Mouse (Mus musculus) liver, embryonic 15.5 days (tissue): Measurements from ENCODE around the gene Insl5. TPM values are rescaled to one million over a fixed set of nuclear protein-coding genes. Genes with fewer than 3 reads are reported as not detected.

Experiments used
- ATAC-seq: fragments of 200-750 bp; cut with Nextera tagmentation; 2 replicates; pipeline ENCODE4 v1.8.0; 2017; ENCODE audit warnings: moderate number of reproducible peaks, mild to moderate bottlenecking, moderate library complexity; ENCODE audit not compliant: insufficient read depth
- H3K27ac ChIP-seq: fragments of 300-500 bp; sonication (generic); replicated peaks from 2 replicates; pipeline ENCODE4 v1.5.1; 2015; ENCODE audit warnings: mild to moderate bottlenecking, inconsistent platforms
- H3K27me3 ChIP-seq: fragments of 300-500 bp; sonication (generic); 2 replicates; pipeline ENCODE4 v1.6.1; 2015; ENCODE audit warnings: mild to moderate bottlenecking, inconsistent platforms
- H3K36me3 ChIP-seq: fragments of 300-500 bp; sonication (generic); replicated peaks from 2 replicates; pipeline ENCODE4 v1.6.1; 2015; ENCODE audit warnings: moderate library complexity, mild to moderate bottlenecking, inconsistent platforms
- H3K4me1 ChIP-seq: fragments of 300-500 bp; sonication (generic); replicated peaks from 2 replicates; pipeline ENCODE4 v1.6.1; 2015; ENCODE audit warnings: inconsistent platforms
- H3K4me2 ChIP-seq: fragments of 300-500 bp; sonication (generic); 2 replicates; pipeline ENCODE4 v1.6.1; 2015; ENCODE audit warnings: moderate library complexity, mild to moderate bottlenecking, inconsistent platforms
- H3K4me3 ChIP-seq: fragments of 300-500 bp; sonication (generic); replicated peaks from 2 replicates; pipeline ENCODE4 v1.5.1; 2015; ENCODE audit warnings: mild to moderate bottlenecking, inconsistent platforms
- H3K9ac ChIP-seq: fragments of 300-500 bp; sonication (generic); 2 replicates; pipeline ENCODE4 v1.6.1; 2015; ENCODE audit warnings: moderate library complexity, mild to moderate bottlenecking, inconsistent platforms
- H3K9me3 ChIP-seq: fragments of 300-500 bp; sonication (generic); replicated peaks from 2 replicates; pipeline ENCODE4 v1.6.1; 2016; ENCODE audit warnings: inconsistent platforms
- WGBS: fragments of 180-500 bp; shearing (Covaris S2); methylation state at CpG from one replicate; pipeline ENCODE4 v1.1.7; 2015; ENCODE audit warnings: mixed read lengths; ENCODE audit not compliant: insufficient replicate concordance; 5-methylcytosine and 5-hydroxymethylcytosine counted together
- polyA plus RNA-seq: library from polyadenylated mRNA; unstranded; fragments of >200 nt; fragmentation: Nextera tagmentation; extraction: Ambion mirVana; gene quantifications from 2 replicates; pipeline ENCODE4 v1.2.1, GENCODE M21; 2015

The Insl5 gene
- polyA plus RNA-seq, 1 experiment from 2014 or later: not detected

GRCm38 (mm10) chr4:102989391-102989790 is 37.3 kb downstream of the Insl5 start:
- H3K9ac ChIP-seq: no peak overlapping the region
- no peaks in the 10 kb centered on the region for H3K9me3 ChIP-seq
- H3K27ac ChIP-seq: no peak overlapping the region
- no peak overlapping the region for H3K4me2 ChIP-seq
- H3K4me3 ChIP-seq: no peak overlapping the region
- H3K27me3 ChIP-seq: no peaks in the 10 kb centered on the region
- WGBS: 51% methylated on average over 5 of the region's 5 CpGs
- ATAC-seq: no peak
- no peaks in the 10 kb centered on the region for H3K36me3 ChIP-seq
- no peaks in the 10 kb centered on the region for H3K4me1 ChIP-seq

GRCm38 (mm10) chr4:102988526-102988925 is 38.1 kb downstream of the Insl5 start:
- Histone ChIP-seq H3K9ac (no peak overlapping the region), H3K4me3 (no peak overlapping the region), H3K9me3 (no peaks in the 10 kb centered on the region), H3K4me2 (no peak overlapping the region), H3K36me3 (no peaks in the 10 kb centered on the region), H3K27ac (no peak overlapping the region), H3K4me1 (no peaks in the 10 kb centered on the region), H3K27me3 (no peaks in the 10 kb centered on the region)
- no peak for ATAC-seq
- WGBS: 59% methylated on average over 6 of the region's 6 CpGs

- Histone ChIP-seq H3K4me1 (no peaks in the 10 kb centered on the region), H3K4me2 (no peak overlapping the region), H3K9ac (no peak overlapping the region), H3K4me3 (no peak overlapping the region), H3K36me3 (no peaks in the 10 kb centered on the region), H3K27ac (no peak overlapping the region), H3K27me3 (no peaks in the 10 kb centered on the region), H3K9me3 (no peaks in the 10 kb centered on the region)
- ATAC-seq: no peak
- 40% methylated on average over 2 of the region's 2 CpGs for WGBS
These were observed 38.9 kb downstream of the Insl5 start for GRCm38 (mm10) chr4:102987756-102988155.

- H3K4me3 ChIP-seq: no peak overlapping the region
- WGBS: 63% methylated on average over 4 of the region's 4 CpGs
- no peak for ATAC-seq
These were observed 39.3 kb downstream of the Insl5 start for GRCm38 (mm10) chr4:102987325-102987724.

GRCm38 (mm10) chr4:102986917-102987316 is 39.7 kb downstream of the Insl5 start:
- no peak overlapping the region for H3K4me2 ChIP-seq
- WGBS: 0% methylated on average over 2 of the region's 2 CpGs
- H3K27ac ChIP-seq: no peak overlapping the region
- H3K9ac ChIP-seq: no peak overlapping the region
- no peaks in the 10 kb centered on the region for H3K27me3 ChIP-seq
- no peaks in the 10 kb centered on the region for H3K4me1 ChIP-seq
- no peaks in the 10 kb centered on the region for H3K9me3 ChIP-seq
- no peak for ATAC-seq
- no peak overlapping the region for H3K4me3 ChIP-seq
- no peaks in the 10 kb centered on the region for H3K36me3 ChIP-seq

More at GRCm38 (mm10) chr4:102987325-102987724, 39.3 kb downstream of the Insl5 start:
- Histone ChIP-seq H3K36me3 (no peaks in the 10 kb centered on the region), H3K9me3 (no peaks in the 10 kb centered on the region), H3K27ac (no peak overlapping the region), H3K27me3 (no peaks in the 10 kb centered on the region), H3K9ac (no peak overlapping the region), H3K4me2 (no peak overlapping the region), H3K4me1 (no peaks in the 10 kb centered on the region)

- no peak overlapping the region for H3K4me2 ChIP-seq
- no peaks in the 10 kb centered on the region for H3K9me3 ChIP-seq
- H3K4me1 ChIP-seq: no peaks in the 10 kb centered on the region
- WGBS: 58% methylated on average over 7 of the region's 7 CpGs
- H3K36me3 ChIP-seq: no peaks in the 10 kb centered on the region
- no peak overlapping the region for H3K4me3 ChIP-seq
- H3K27me3 ChIP-seq: no peaks in the 10 kb centered on the region
- no peak for ATAC-seq
- no peak overlapping the region for H3K9ac ChIP-seq
- H3K27ac ChIP-seq: no peak overlapping the region
These were observed 40.5 kb downstream of the Insl5 start for GRCm38 (mm10) chr4:102986173-102986572.

GRCm38 (mm10) chr4:102981709-102982108 is 44.9 kb downstream of the Insl5 start:
- Histone ChIP-seq H3K36me3 (no peaks in the 10 kb centered on the region), H3K4me1 (no peaks in the 10 kb centered on the region; the same call in 1 of the 2 replicates), H3K27me3 (peaks cover 26% of the 10 kb centered on the region), H3K9me3 (no peaks in the 10 kb centered on the region), H3K9ac (no peak overlapping the region), H3K27ac (no peak overlapping the region), H3K4me2 (no peak overlapping the region), H3K4me3 (no peak overlapping the region)
- ATAC-seq: no peak
- 50% methylated on average over 8 of the region's 8 CpGs for WGBS

GRCm38 (mm10) chr4:102979385-102979784 is 47.3 kb downstream of the Insl5 start:
- Histone ChIP-seq H3K4me3 (peak overlapping the region; percentile 34), H3K36me3 (no peaks in the 10 kb centered on the region), H3K9ac (no peak overlapping the region), H3K9me3 (no peaks in the 10 kb centered on the region), H3K27me3 (peaks cover 28% of the 10 kb centered on the region), H3K4me1 (peaks cover 4% of the 10 kb centered on the region; the same call in 1 of the 2 replicates), H3K27ac (no peak overlapping the region), H3K4me2 (peak overlapping the region; percentile 57)
- WGBS: 25% methylated on average over 5 of the region's 5 CpGs
- no peak for ATAC-seq

GRCm38 (mm10) chr4:102978440-102978839 is 48.2 kb downstream of the Insl5 start, which contains the start of gene Tctex1d1:
Gene Tctex1d1 (plus strand): TSS chr4:102978606.
- WGBS: 8% methylated on average over 13 of the region's 13 CpGs

GRCm38 (mm10) chr4:102977778-102978321 is 48.8 kb downstream of the Insl5 start:
- H3K4me2 ChIP-seq: peak overlapping the region; percentile 57
- no peak overlapping the region for H3K4me3 ChIP-seq

More at GRCm38 (mm10) chr4:102978440-102978839, 48.2 kb downstream of the Insl5 start, which contains the start of gene Tctex1d1:
- peaks cover 28% of the 10 kb centered on the region for H3K27me3 ChIP-seq
- H3K9ac ChIP-seq: no peak within 1 kb of the TSS
- H3K36me3 ChIP-seq: no peaks in the 10 kb centered on the region
- H3K4me2 ChIP-seq: peak within 1 kb of the TSS; percentile 57
- no peak for ATAC-seq
- H3K4me1 ChIP-seq: peaks cover 4% of the 10 kb centered on the region; the same call in 1 of the 2 replicates
- peak within 1 kb of the TSS; percentile 34 for H3K4me3 ChIP-seq
- no peak within 1 kb of the TSS for H3K27ac ChIP-seq
- H3K9me3 ChIP-seq: no peaks in the 10 kb centered on the region

GRCm38 (mm10) chr4:102976290-102977275 is 50.1 kb downstream of the Insl5 start:
- Histone ChIP-seq H3K4me1 (peaks cover 4% of the 10 kb centered on the region; the same call in 1 of the 2 replicates), H3K9me3 (no peaks in the 10 kb centered on the region), H3K36me3 (no peaks in the 10 kb centered on the region), H3K4me3 (no peak overlapping the region), H3K9ac (no peak overlapping the region), H3K27ac (no peak overlapping the region), H3K27me3 (peaks cover 28% of the 10 kb centered on the region), H3K4me2 (no peak overlapping the region)
- 47% methylated on average over 12 of the region's 12 CpGs for WGBS
- no peak for ATAC-seq

More at GRCm38 (mm10) chr4:102977778-102978321, 48.8 kb downstream of the Insl5 start:
- Histone ChIP-seq H3K4me1 (peaks cover 4% of the 10 kb centered on the region; the same call in 1 of the 2 replicates), H3K36me3 (no peaks in the 10 kb centered on the region), H3K27ac (no peak overlapping the region), H3K27me3 (peaks cover 28% of the 10 kb centered on the region), H3K9ac (no peak overlapping the region), H3K9me3 (no peaks in the 10 kb centered on the region)
- WGBS: 13% methylated on average over 16 of the region's 16 CpGs
- no peak for ATAC-seq
